Mouse (Mus musculus) macrophage (primary cell): Measurements from ENCODE around the gene Zmiz1. TPM values are rescaled to one million over a fixed set of nuclear protein-coding genes. Genes with fewer than 3 reads are reported as not detected.

Source experiments
- H3K27ac ChIP-seq: fragments of 350-480 bp; formaldehyde crosslinking; 2 replicates; pipeline ENCODE4 v1.9.0; 2021
- H3K36me3 ChIP-seq: fragments of 350-480 bp; formaldehyde crosslinking; 2 replicates; pipeline ENCODE4 v1.9.0; 2021; ENCODE audit errors: inconsistent target
- H3K4me3 ChIP-seq: fragments of 350-480 bp; formaldehyde crosslinking; 2 replicates; pipeline ENCODE4 v1.9.0; 2021; ENCODE audit errors: inconsistent target
- H3K79me2 ChIP-seq: fragments of 350-480 bp; formaldehyde crosslinking; 2 replicates; pipeline ENCODE4 v1.9.0; 2021; ENCODE audit errors: inconsistent target
- whole genome bisulfite sequencing: methylation state at CpG from one replicate; pipeline ENCODE4 v1.1.7; 2026; ENCODE audit warnings: inconsistent platforms; ENCODE audit not compliant: missing documents; 5-methylcytosine and 5-hydroxymethylcytosine counted together
- polyA plus RNA-seq: library from polyadenylated mRNA; stranded (reverse); fragments of 250-400 nt; gene quantifications from 3 replicates; pipeline ENCODE4 v1.2.4, GENCODE M21; 2018; ENCODE audit warnings: inconsistent platforms

The Zmiz1 gene
- polyA plus RNA-seq, 1 experiment from 2014 or later = 135 TPM

GRCm38 (mm10) chr14:25585545-25586301 lies 126.7 kb downstream of the Zmiz1 start:
- 96% methylated on average over 21 of the region's 21 CpGs for WGBS

GRCm38 (mm10) chr14:25586846-25587486 lies 128.0 kb downstream of the Zmiz1 start:
- H3K4me3 ChIP-seq = no peak overlapping the region
- H3K27ac ChIP-seq = peak overlapping the region; percentile 51
- 82% methylated on average over 10 of the region's 10 CpGs for WGBS
- peaks cover 44% of the 10 kb centered on the region; the same call in 1 of the 2 replicates for H3K36me3 ChIP-seq
- peaks cover 96% of the 10 kb centered on the region; the same call in 1 of the 2 replicates for H3K79me2 ChIP-seq

More at GRCm38 (mm10) chr14:25585545-25586301, 126.7 kb downstream of the Zmiz1 start:
- peaks cover 100% of the 10 kb centered on the region; the same call in 1 of the 2 replicates for H3K79me2 ChIP-seq
- peaks cover 48% of the 10 kb centered on the region for H3K36me3 ChIP-seq
- no peak overlapping the region for H3K4me3 ChIP-seq
- peak overlapping the region; percentile 51 for H3K27ac ChIP-seq

GRCm38 (mm10) chr14:25587487-25588001 lies 128.6 kb downstream of the Zmiz1 start:
- 56% methylated on average over 4 of the region's 6 CpGs for WGBS
- H3K79me2 ChIP-seq = peaks cover 96% of the 10 kb centered on the region; the same call in 1 of the 2 replicates
- H3K27ac ChIP-seq = peak overlapping the region; percentile 51
- peaks cover 44% of the 10 kb centered on the region; the same call in 1 of the 2 replicates for H3K36me3 ChIP-seq
- no peak overlapping the region for H3K4me3 ChIP-seq

GRCm38 (mm10) chr14:25588156-25588555 lies 129.2 kb downstream of the Zmiz1 start:
- peaks cover 44% of the 10 kb centered on the region; the same call in 1 of the 2 replicates for H3K36me3 ChIP-seq
- H3K27ac ChIP-seq = peak overlapping the region; percentile 51; the same call in 1 of the 2 replicates
- 97% methylated on average over 2 of the region's 2 CpGs for WGBS
- no peak overlapping the region for H3K4me3 ChIP-seq
- H3K79me2 ChIP-seq = peaks cover 96% of the 10 kb centered on the region; the same call in 1 of the 2 replicates

- no peak overlapping the region for H3K27ac ChIP-seq
- peaks cover 96% of the 10 kb centered on the region; the same call in 1 of the 2 replicates for H3K79me2 ChIP-seq
- peaks cover 43% of the 10 kb centered on the region; the same call in 1 of the 2 replicates for H3K36me3 ChIP-seq
- WGBS = 75% methylated on average over 16 of the region's 16 CpGs
- H3K4me3 ChIP-seq = no peak overlapping the region
These were observed 130.3 kb downstream of the Zmiz1 start for GRCm38 (mm10) chr14:25588946-25589937.

- WGBS = 100% methylated on average over 2 of the region's 5 CpGs
- Histone ChIP-seq H3K79me2 (peaks cover 96% of the 10 kb centered on the region; the same call in 1 of the 2 replicates), H3K27ac (no peak overlapping the region), H3K4me3 (no peak overlapping the region), H3K36me3 (peaks cover 51% of the 10 kb centered on the region; the same call in 1 of the 2 replicates)
These were observed 132.0 kb downstream of the Zmiz1 start for GRCm38 (mm10) chr14:25591000-25591399.

GRCm38 (mm10) chr14:25591426-25591825 lies 132.4 kb downstream of the Zmiz1 start:
- H3K79me2 ChIP-seq = peaks cover 96% of the 10 kb centered on the region; the same call in 1 of the 2 replicates
- H3K4me3 ChIP-seq = no peak overlapping the region
- 92% methylated on average over 1 of the region's 1 CpGs for WGBS
- peaks cover 51% of the 10 kb centered on the region; the same call in 1 of the 2 replicates for H3K36me3 ChIP-seq
- H3K27ac ChIP-seq = no peak overlapping the region

- Histone ChIP-seq H3K36me3 (peaks cover 54% of the 10 kb centered on the region; the same call in 1 of the 2 replicates), H3K79me2 (peaks cover 96% of the 10 kb centered on the region; the same call in 1 of the 2 replicates), H3K27ac (no peak overlapping the region), H3K4me3 (no peak overlapping the region)
- WGBS = 98% methylated on average over 6 of the region's 6 CpGs
These were observed 133.5 kb downstream of the Zmiz1 start for GRCm38 (mm10) chr14:25592522-25592921.

- Histone ChIP-seq H3K4me3 (no peak overlapping the region), H3K79me2 (peaks cover 94% of the 10 kb centered on the region; the same call in 1 of the 2 replicates), H3K36me3 (peaks cover 67% of the 10 kb centered on the region; the same call in 1 of the 2 replicates), H3K27ac (no peak overlapping the region)
- WGBS = 99% methylated on average over 8 of the region's 8 CpGs
These were observed 134.9 kb downstream of the Zmiz1 start for GRCm38 (mm10) chr14:25593876-25594275.

- H3K4me3 ChIP-seq = no peak overlapping the region
- peaks cover 68% of the 10 kb centered on the region; the same call in 1 of the 2 replicates for H3K36me3 ChIP-seq
- no peak overlapping the region for H3K27ac ChIP-seq
- H3K79me2 ChIP-seq = peaks cover 93% of the 10 kb centered on the region; the same call in 1 of the 2 replicates
- 76% methylated on average over 4 of the region's 4 CpGs for WGBS
These were observed 135.6 kb downstream of the Zmiz1 start for GRCm38 (mm10) chr14:25594611-25595010.

- Histone ChIP-seq H3K36me3 (peaks cover 29% of the 10 kb centered on the region; the same call in 1 of the 2 replicates), H3K27ac (no peak overlapping the region), H3K4me3 (no peak overlapping the region), H3K79me2 (peaks cover 95% of the 10 kb centered on the region; the same call in 1 of the 2 replicates)
- 96% methylated on average over 6 of the region's 6 CpGs for WGBS
These were observed 140.0 kb downstream of the Zmiz1 start for GRCm38 (mm10) chr14:25598960-25599359.

- Histone ChIP-seq H3K79me2 (peaks cover 95% of the 10 kb centered on the region; the same call in 1 of the 2 replicates), H3K36me3 (peaks cover 21% of the 10 kb centered on the region; the same call in 1 of the 2 replicates), H3K4me3 (no peak overlapping the region), H3K27ac (no peak overlapping the region)
- WGBS = 59% methylated on average over 12 of the region's 12 CpGs
These were observed 140.9 kb downstream of the Zmiz1 start for GRCm38 (mm10) chr14:25599934-25600333.

GRCm38 (mm10) chr14:25600358-25600757 lies 141.4 kb downstream of the Zmiz1 start:
- H3K27ac ChIP-seq = no peak overlapping the region
- peaks cover 17% of the 10 kb centered on the region; the same call in 1 of the 2 replicates for H3K36me3 ChIP-seq
- no peak overlapping the region for H3K4me3 ChIP-seq
- 16% methylated on average over 7 of the region's 7 CpGs for WGBS
- H3K79me2 ChIP-seq = peaks cover 93% of the 10 kb centered on the region; the same call in 1 of the 2 replicates
